Mouse (Mus musculus) MEL (cell line): Measurements from ENCODE around the gene Dcaf5. TPM values are rescaled to one million over a fixed set of nuclear protein-coding genes. Genes with fewer than 3 reads are reported as not detected.
A peak's percentile ranks its signal among the peaks of the same experiment; 100 is the strongest.

Source experiments
- DNase-seq: peaks from one replicate; pipeline ENCODE4 v3.0.0; 2011; ENCODE audit warnings: low read depth, low spot score
- H3K27ac ChIP-seq: 2 replicates; pipeline ENCODE4 v1.5.1; 2012; ENCODE audit warnings: low read depth, mild to moderate bottlenecking, control low read depth, low read length, moderate library complexity; ENCODE audit not compliant: control insufficient read depth
- H3K27me3 ChIP-seq, 2 experiments: fragments of 150-350 bp in 1 of 2; sonication (generic) in 1 of 2; 2 replicates each; pipeline ENCODE4 v1.6.1; 2012; ENCODE audit warnings: low read length in 2 of 2, mild to moderate bottlenecking in 2 of 2, improper control_type of control experiment in 1 of 2, moderate library complexity in 1 of 2; ENCODE audit not compliant: insufficient read depth in 2 of 2, control insufficient read depth in 1 of 2
- H3K36me3 ChIP-seq, 2 experiments: 2 replicates each; pipeline ENCODE4 v1.6.1; 2012 to 2014; ENCODE audit warnings: low read length in 2 of 2, improper control_type of control experiment in 1 of 2, inconsistent platforms in 1 of 2, mild to moderate bottlenecking in 1 of 2; ENCODE audit not compliant: insufficient read depth in 2 of 2, control insufficient read depth in 1 of 2
- H3K4me1 ChIP-seq, 2 experiments: fragments of 150-350 bp in 1 of 2; sonication (generic) in 1 of 2; 2 replicates each; pipeline ENCODE4 v1.6.1; 2012; ENCODE audit warnings: low read length in 2 of 2, improper control_type of control experiment in 1 of 2, mild to moderate bottlenecking in 1 of 2; ENCODE audit not compliant: insufficient read depth in 2 of 2, control insufficient read depth in 1 of 2
- H3K4me3 ChIP-seq, 2 experiments: fragments of 150-350 bp in 1 of 2; sonication (generic) in 1 of 2; 2 replicates each; pipeline ENCODE4 v1.5.1; 2012; ENCODE audit warnings: low read depth in 2 of 2, low read length in 2 of 2, mild to moderate bottlenecking in 2 of 2, moderate library complexity in 2 of 2, control low read depth in 1 of 2, improper control_type of control experiment in 1 of 2; ENCODE audit not compliant: control insufficient read depth in 1 of 2, insufficient read depth in 1 of 2
- H3K79me2 ChIP-seq: 2 replicates; pipeline ENCODE4 v1.6.1; 2012; ENCODE audit warnings: mild to moderate bottlenecking, low read length, moderate library complexity; ENCODE audit not compliant: control insufficient read depth, poor library complexity, insufficient read depth
- H3K9ac ChIP-seq: 2 replicates; pipeline ENCODE4 v1.6.1; 2012; ENCODE audit warnings: low read depth, mild to moderate bottlenecking, control low read depth, low read length, moderate library complexity; ENCODE audit not compliant: control insufficient read depth, poor library complexity, severe bottlenecking
- H3K9me3 ChIP-seq: fragments of 150-350 bp; sonication (generic); replicated peaks from 2 replicates; pipeline ENCODE4 v1.6.1; 2012; ENCODE audit warnings: mild to moderate bottlenecking, low read length, improper control_type of control experiment, moderate library complexity; ENCODE audit not compliant: insufficient read depth
- BHLHE40 ChIP-seq: IDR thresholded peaks from 2 replicates; pipeline ENCODE4 v1.6.1; 2012; ENCODE audit warnings: low read depth, mild to moderate bottlenecking, inconsistent platforms, low read length, improper control_type of control experiment, borderline replicate concordance
- CHD2 ChIP-seq: IDR thresholded peaks from 2 replicates; pipeline ENCODE4 v1.6.1; 2011; ENCODE audit warnings: low read length, improper control_type of control experiment
- CTCF ChIP-seq, 3 experiments: IDR thresholded peaks in 2 of 3; conservative IDR thresholded peaks in 1 of 3; 2 replicates each; pipeline ENCODE4 v1.5.1; 2011 to 2012; ENCODE audit warnings: low read length in 3 of 3, low read depth in 2 of 3, mild to moderate bottlenecking in 2 of 3, improper control_type of control experiment in 1 of 3, inconsistent platforms in 1 of 3, mixed read lengths in 1 of 3, moderate library complexity in 1 of 3; ENCODE audit not compliant: control insufficient read depth in 1 of 3, insufficient read depth in 1 of 3, poor library complexity in 1 of 3, severe bottlenecking in 1 of 3
- E2F4 ChIP-seq: IDR thresholded peaks from 2 replicates; pipeline ENCODE4 v1.6.1; 2011; ENCODE audit warnings: low read depth, low read length, improper control_type of control experiment, borderline replicate concordance
- GATA1 ChIP-seq: IDR thresholded peaks from 2 replicates; pipeline ENCODE4 v1.6.1; 2011; ENCODE audit warnings: low read depth, low read length, improper control_type of control experiment
- HCFC1 ChIP-seq: IDR thresholded peaks from 2 replicates; pipeline ENCODE4 v1.6.1; 2012; ENCODE audit warnings: low read depth, mild to moderate bottlenecking, inconsistent platforms, low read length, improper control_type of control experiment, moderate library complexity
- JUND ChIP-seq: IDR thresholded peaks from 2 replicates; pipeline ENCODE4 v1.6.1; 2011; ENCODE audit warnings: low read depth, mild to moderate bottlenecking, improper control_type of control experiment, low read length
- KAT2A ChIP-seq: conservative IDR thresholded peaks from 2 replicates; pipeline ENCODE4 v1.6.1; 2012; ENCODE audit warnings: low read depth, low read length, improper control_type of control experiment, inconsistent platforms
- MAX ChIP-seq: IDR thresholded peaks from 2 replicates; pipeline ENCODE4 v1.6.1; 2011; ENCODE audit warnings: low read length, improper control_type of control experiment
- MAZ ChIP-seq: IDR thresholded peaks from 2 replicates; pipeline ENCODE4 v1.6.1; 2012; ENCODE audit warnings: low read depth, mild to moderate bottlenecking, inconsistent platforms, low read length, improper control_type of control experiment
- MXI1 ChIP-seq: IDR thresholded peaks from 2 replicates; pipeline ENCODE4 v1.6.1; 2011; ENCODE audit warnings: mild to moderate bottlenecking, low read depth, low read length, improper control_type of control experiment
- MYB ChIP-seq: IDR thresholded peaks from 2 replicates; pipeline ENCODE4 v1.6.1; 2011; ENCODE audit warnings: mild to moderate bottlenecking, low read depth, low read length, improper control_type of control experiment
- NRF1 ChIP-seq: IDR thresholded peaks from 2 replicates; pipeline ENCODE4 v1.6.1; 2014; ENCODE audit warnings: low read depth, mild to moderate bottlenecking, inconsistent platforms, low read length, improper control_type of control experiment, moderate library complexity; ENCODE audit not compliant: poor library complexity, insufficient read depth, severe bottlenecking
- POLR2A ChIP-seq, 2 experiments: IDR thresholded peaks; 2 replicates each; pipeline ENCODE4 v1.6.1; 2011 to 2012; ENCODE audit warnings: low read length in 2 of 2, mild to moderate bottlenecking in 2 of 2, control low read depth in 1 of 2, improper control_type of control experiment in 1 of 2, low read depth in 1 of 2, moderate library complexity in 1 of 2; ENCODE audit not compliant: control insufficient read depth in 1 of 2, insufficient read depth in 1 of 2, poor library complexity in 1 of 2
- POLR2AphosphoS2 ChIP-seq: IDR thresholded peaks from 2 replicates; pipeline ENCODE4 v1.6.1; 2011; ENCODE audit warnings: low read length, improper control_type of control experiment
- RAD21 ChIP-seq: IDR thresholded peaks from 2 replicates; pipeline ENCODE4 v1.6.1; 2011; ENCODE audit warnings: mild to moderate bottlenecking, low read depth, low read length, improper control_type of control experiment
- TAL1 ChIP-seq: IDR thresholded peaks from 2 replicates; pipeline ENCODE4 v1.6.1; 2012; ENCODE audit warnings: mild to moderate bottlenecking, inconsistent platforms, low read length, moderate library complexity, mixed read lengths
- TBP ChIP-seq: IDR thresholded peaks from 2 replicates; pipeline ENCODE4 v1.8.0; 2011; ENCODE audit warnings: low read depth, low read length, improper control_type of control experiment
- UBTF ChIP-seq: IDR thresholded peaks from 2 replicates; pipeline ENCODE4 v1.6.1; 2012; ENCODE audit warnings: low read depth, mild to moderate bottlenecking, inconsistent platforms, low read length, improper control_type of control experiment, moderate library complexity, borderline replicate concordance; ENCODE audit not compliant: insufficient read depth
- USF1 ChIP-seq: IDR thresholded peaks from 2 replicates; pipeline ENCODE4 v1.6.1; 2014; ENCODE audit warnings: low read depth, mild to moderate bottlenecking, inconsistent platforms, low read length, improper control_type of control experiment, moderate library complexity
- USF2 ChIP-seq, 2 experiments: IDR thresholded peaks; 2 replicates each; pipeline ENCODE4 v1.6.1; 2011 to 2012; ENCODE audit warnings: improper control_type of control experiment in 2 of 2, low read length in 2 of 2, borderline replicate concordance in 1 of 2, inconsistent platforms in 1 of 2, low read depth in 1 of 2, mild to moderate bottlenecking in 1 of 2; ENCODE audit not compliant: insufficient read depth in 1 of 2
- ZNF384 ChIP-seq: IDR thresholded peaks from 2 replicates; pipeline ENCODE4 v1.6.1; 2012; ENCODE audit warnings: low read depth, mild to moderate bottlenecking, inconsistent platforms, low read length, improper control_type of control experiment
- polyA plus RNA-seq, 2 experiments: library from polyadenylated mRNA; stranded (reverse) in 1 of 2; unstranded in 1 of 2; fragments of >175 nt in 1 of 2; fragments of >200 nt in 1 of 2; gene quantifications; 2 replicates each; pipeline versions ENCODE4 v1.2.1 to v1.2.4; 2012; ENCODE audit warnings: low replicate concordance in 2 of 2, low read depth in 1 of 2; ENCODE audit not compliant: insufficient read length in 2 of 2, insufficient read depth in 1 of 2, missing spikeins in 1 of 2
- total RNA-seq: library from RNA; depleted of rRNA; stranded (reverse); fragments of 300-350 nt; gene quantifications from 2 replicates; pipeline ENCODE4 v1.2.3, GENCODE M21; 2012

The Dcaf5 gene
- total and polyA plus RNA-seq, 3 experiments: 8.1 to 15.6 TPM; not detected in 1

GRCm38 (mm10) chr12:80437051-80437675, 762 bp upstream of the Dcaf5 start:
- Histone ChIP-seq H3K36me3 (peaks cover 2 to 11% of the 10 kb centered on the region in 2 experiments; a peak in 2 of 4 replicates), H3K4me3 (peak overlapping the region; percentile 74 to 97), H3K9me3 (no peaks in the 10 kb centered on the region), H3K79me2 (peaks cover 18% of the 10 kb centered on the region), H3K27ac (no peak overlapping the region; the same call in 1 of the 2 replicates), H3K27me3 (no peaks in the 10 kb centered on the region; a peak in 1 of 4 replicates), H3K4me1 (peaks cover 0 to 7% of the 10 kb centered on the region in 2 experiments; a peak in 2 of 4 replicates), H3K9ac (peak overlapping the region; percentile 93)
- peak; percentile 18 for DNase-seq
- no peak for TF ChIP-seq KAT2A
- TF ChIP-seq ZNF384: peak; percentile 24; the same call in 1 of the 2 replicates

- Histone ChIP-seq H3K79me2 (peaks cover 18% of the 10 kb centered on the region), H3K4me3 (peak overlapping the region; percentile 74 to 97), H3K9ac (peak overlapping the region; percentile 93), H3K36me3 (peaks cover 2 to 11% of the 10 kb centered on the region in 2 experiments; a peak in 3 of 4 replicates), H3K4me1 (peaks cover 0 to 7% of the 10 kb centered on the region in 2 experiments; a peak in 2 of 4 replicates), H3K27me3 (no peaks in the 10 kb centered on the region), H3K27ac (peak overlapping the region; percentile 43; the same call in 1 of the 2 replicates), H3K9me3 (no peaks in the 10 kb centered on the region)
- peak; percentile 67 for DNase-seq
- TF ChIP-seq MAZ (peak; percentile 92), POLR2A (IDR thresholded peaks at IDR 0.05; ENCODE audit: control insufficient read depth in 1 of 2, insufficient read depth in 1 of 2, low read depth in 1 of 2, low read length in 2 of 2, poor library complexity in 1 of 2) (no peak), TBP (no peak), MXI1 (0 out of 2 replicates have a peak, but pooled peaks have one; percentile 6), CTCF (IDR thresholded peaks at IDR 0.05 in 2 of 3, conservative IDR thresholded peaks at IDR 0.05 in 1 of 3; ENCODE audit: control insufficient read depth in 1 of 3, insufficient read depth in 1 of 3, low read depth in 2 of 3, low read length in 3 of 3, poor library complexity in 1 of 3, severe bottlenecking in 1 of 3) (no peak), MAX (no peak)
These were observed 514 bp downstream of the Dcaf5 start for GRCm38 (mm10) chr12:80435887-80436286.

- H3K4me3 ChIP-seq: peak overlapping the region; percentile 74 to 91
- peaks cover 2 to 11% of the 10 kb centered on the region in 2 experiments; a peak in 3 of 4 replicates for H3K36me3 ChIP-seq
- DNase-seq: peak; percentile 71
- H3K79me2 ChIP-seq: peaks cover 19% of the 10 kb centered on the region
- H3K4me1 ChIP-seq: peaks cover 0 to 7% of the 10 kb centered on the region in 2 experiments; a peak in 2 of 4 replicates
- peak overlapping the region; percentile 93 for H3K9ac ChIP-seq
- no peaks in the 10 kb centered on the region for H3K9me3 ChIP-seq
- H3K27ac ChIP-seq: peak overlapping the region; percentile 51
- H3K27me3 ChIP-seq: no peaks in the 10 kb centered on the region
- TF ChIP-seq MAX (no peak), POLR2AphosphoS2 (no peak), HCFC1 (peak; percentile 70), UBTF (peak; percentile 99), CTCF (IDR thresholded peaks at IDR 0.05 in 2 of 3, conservative IDR thresholded peaks at IDR 0.05 in 1 of 3; ENCODE audit: control insufficient read depth in 1 of 3, insufficient read depth in 1 of 3, low read depth in 2 of 3, low read length in 3 of 3, poor library complexity in 1 of 3, severe bottlenecking in 1 of 3) (no peak), JUND (no peak), E2F4 (no peak), USF2 (IDR thresholded peaks at IDR 0.05; ENCODE audit: borderline replicate concordance in 1 of 2, insufficient read depth in 1 of 2, low read depth in 1 of 2, low read length in 2 of 2) (no peak), BHLHE40 (no peak), NRF1 (peak; percentile 57), MYB (no peak), TBP (no peak), USF1 (no peak), CHD2 (no peak), TAL1 (no peak), GATA1 (no peak), RAD21 (no peak)
These were observed 1.3 kb downstream of the Dcaf5 start for GRCm38 (mm10) chr12:80434961-80435691.
